Mouse (Mus musculus) adipocyte (in vitro differentiated cells): Measurements from ENCODE around the gene Tnnt3.

Experiments used
- DNase-seq: peaks from one replicate; pipeline ENCODE4 v3.0.0-alpha.2; 2016; ENCODE audit warnings: low spot score

The Tnnt3 gene

DNA sequence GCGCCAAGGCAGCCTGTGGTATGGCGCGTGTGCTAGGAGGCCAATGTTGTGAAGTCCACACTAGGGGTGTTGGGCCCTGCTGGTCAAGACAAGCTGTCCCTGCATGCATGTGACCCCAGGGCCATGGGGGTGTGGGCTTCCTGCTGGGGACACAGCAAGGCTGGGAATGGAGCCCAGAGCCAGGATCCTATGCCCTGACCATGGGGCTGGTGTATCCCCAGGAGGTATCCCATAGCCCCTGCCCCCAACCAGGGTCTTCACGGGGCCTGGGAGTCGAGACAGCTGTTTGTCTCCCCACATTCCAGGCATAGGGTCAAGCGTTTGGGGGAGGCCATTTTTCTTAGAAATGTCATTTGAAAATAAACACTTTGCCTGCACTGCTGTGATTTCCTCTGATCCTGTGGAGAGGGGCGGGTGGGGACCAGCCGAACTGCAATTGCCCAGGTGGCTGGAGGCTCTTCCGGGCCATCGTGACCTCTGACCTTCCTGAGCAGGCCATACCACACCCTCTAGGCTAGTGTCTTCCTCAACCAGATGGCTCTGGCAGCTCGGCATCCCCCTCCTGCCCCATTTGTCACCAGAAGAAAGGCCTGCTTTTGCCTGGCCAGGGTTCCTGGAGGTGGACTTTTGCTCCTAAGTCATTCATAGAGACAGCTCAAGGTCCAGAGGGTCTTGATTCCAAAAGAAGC, 66.5 kb downstream of the Tnnt3 start:
- DNase-seq = no peak
